Mouse (Mus musculus): ENCODE results near the gene Mylk. TPM values are rescaled to one million over a fixed set of nuclear protein-coding genes. Genes with fewer than 3 reads are reported as not detected.

Gene Mylk
- total RNA-seq, 2 experiments from 2014 or later: 34.0 to 36.3 TPM

DNA sequence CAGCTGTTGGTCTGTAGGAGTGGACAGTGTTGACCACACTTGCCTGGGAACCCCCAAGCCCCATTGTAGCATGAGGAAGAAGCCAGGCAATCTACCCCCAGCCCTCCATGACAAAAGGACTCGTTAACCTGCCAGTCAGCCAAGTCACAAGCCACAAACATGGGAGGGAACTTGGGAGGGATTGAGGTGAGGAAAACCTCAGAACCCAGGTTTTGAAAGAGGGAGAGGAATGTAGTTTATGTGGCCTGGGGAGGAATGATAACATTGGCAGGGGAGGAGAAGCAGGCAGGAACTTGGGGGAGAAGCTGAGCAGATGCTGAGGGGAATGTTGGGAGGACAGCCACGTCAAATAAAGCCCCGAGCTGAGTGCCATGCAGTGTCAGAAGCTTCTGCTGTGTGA lies 196.9 kb downstream of the Mylk start:
- DNase-seq: no peak

DNA sequence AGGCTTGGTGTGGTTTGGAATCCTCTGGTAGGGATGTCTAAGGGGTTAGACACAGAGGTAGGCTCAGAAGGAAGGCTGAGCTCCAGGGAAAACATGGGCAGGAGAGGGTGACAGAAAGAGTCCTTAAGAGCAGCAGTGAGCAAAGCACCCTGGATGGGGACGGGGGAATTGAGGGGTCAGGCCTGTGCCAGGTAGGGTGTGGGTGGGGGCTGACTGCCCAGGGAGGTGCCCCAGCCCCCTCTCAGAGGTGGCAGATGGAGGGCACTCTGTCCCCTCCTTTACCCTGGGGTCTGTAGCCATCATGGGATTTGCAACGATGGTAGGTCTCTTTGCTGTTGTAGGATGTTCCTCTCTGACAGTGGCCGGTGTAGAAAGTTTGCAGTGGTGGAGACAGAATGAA lies 201.3 kb downstream of the Mylk start:
- no peak for DNase-seq

- no peak for DNase-seq
These were observed 205.9 kb downstream of the Mylk start for GRCm38 (mm10) chr16:34950935-34951334.

- peak in 1 of 2 experiments; percentile 73 for DNase-seq
These were observed 207.2 kb downstream of the Mylk start for GRCm38 (mm10) chr16:34952254-34952653.

DNA sequence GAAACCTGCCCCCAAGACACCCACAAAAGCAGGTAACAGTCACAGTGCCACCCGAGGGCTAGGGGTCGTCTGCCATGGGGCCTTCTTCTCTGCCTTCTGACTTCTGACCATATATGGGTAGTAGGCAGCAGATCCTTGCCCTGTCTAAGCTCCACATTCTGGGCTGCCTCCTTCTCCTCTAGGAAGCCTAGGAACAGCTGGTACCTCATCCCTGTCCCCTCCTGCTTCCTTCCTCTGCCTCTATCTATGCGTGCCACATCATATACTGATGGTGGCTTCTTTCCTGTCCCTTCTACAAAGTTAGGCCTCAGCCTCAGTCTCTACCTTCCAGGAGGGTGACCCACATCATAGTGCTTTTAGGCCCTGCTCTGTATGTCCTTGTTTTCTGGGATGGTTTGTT lies 207.8 kb downstream of the Mylk start:
- DNase-seq: no peak

- no peak for DNase-seq
These were observed 208.5 kb downstream of the Mylk start for GRCm38 (mm10) chr16:34953501-34953900.

GRCm38 (mm10) chr16:34957487-34958230 lies 212.6 kb downstream of the Mylk start:
- DNase-seq: no peak

GRCm38 (mm10) chr16:34958667-34959066 lies 213.7 kb downstream of the Mylk start:
- DNase-seq: peak; percentile 82 to 89

- DNase-seq: peak in 1 of 2 experiments; percentile 38
These were observed 214.3 kb downstream of the Mylk start for GRCm38 (mm10) chr16:34959261-34959660.

DNA sequence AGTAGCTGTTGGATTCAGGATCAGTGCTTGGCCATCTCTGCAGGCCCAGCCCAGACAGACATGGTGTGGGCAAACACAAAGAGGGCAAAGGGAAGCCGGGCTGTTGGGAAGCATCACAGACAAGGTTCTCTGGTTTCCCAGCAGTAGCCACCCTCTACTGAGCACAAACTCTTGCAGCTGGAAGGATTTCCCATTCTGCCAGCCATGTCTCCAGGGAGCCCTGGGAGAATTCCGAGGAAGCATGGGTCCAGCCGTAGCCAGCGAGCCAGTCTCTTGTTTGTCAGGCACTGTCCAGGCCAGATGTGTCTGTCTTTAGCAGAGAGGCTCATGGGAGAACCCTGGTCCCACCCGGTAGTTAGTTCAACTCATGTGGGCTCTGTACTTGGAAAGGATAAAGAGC lies 215.2 kb downstream of the Mylk start:
- peak in 1 of 2 experiments; percentile 48 for DNase-seq

DNA sequence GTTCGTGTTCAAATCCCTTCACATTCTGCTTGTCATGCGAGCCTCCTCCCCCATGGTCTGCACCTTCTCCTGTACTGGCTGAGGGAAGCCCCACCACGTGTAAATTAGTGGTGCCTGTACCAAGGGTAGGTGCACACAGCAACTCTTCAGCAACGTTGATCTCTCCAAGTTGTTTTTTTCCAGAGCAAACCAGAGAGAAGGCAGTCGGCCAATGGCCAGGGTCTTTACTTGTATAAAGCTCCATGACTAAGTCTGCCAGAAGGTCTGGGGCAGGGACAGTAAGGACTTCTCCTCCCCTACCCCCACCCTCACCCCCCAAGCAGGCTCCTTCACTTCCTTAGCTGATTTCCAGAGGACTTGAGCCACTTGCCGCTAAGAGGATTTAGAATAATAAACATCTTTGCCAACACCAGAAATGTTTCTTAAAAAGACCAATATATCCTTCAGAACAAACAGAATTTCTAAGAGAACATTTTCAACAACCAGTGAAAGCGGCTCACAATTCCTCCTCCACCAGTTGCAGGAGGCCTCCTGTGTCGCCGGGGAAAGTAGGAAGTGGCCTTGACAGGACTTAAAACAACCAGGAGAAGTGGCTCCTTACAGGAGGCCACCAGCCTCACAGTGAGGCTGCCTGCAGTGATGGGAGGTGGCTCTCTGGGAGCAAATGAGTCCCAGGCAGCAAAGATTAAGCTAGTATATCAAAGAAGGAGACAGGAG lies 216.0 kb downstream of the Mylk start:
- DNase-seq: no peak

GRCm38 (mm10) chr16:34962322-34962721 lies 217.3 kb downstream of the Mylk start:
- peak; percentile 47 to 51 for DNase-seq

DNA sequence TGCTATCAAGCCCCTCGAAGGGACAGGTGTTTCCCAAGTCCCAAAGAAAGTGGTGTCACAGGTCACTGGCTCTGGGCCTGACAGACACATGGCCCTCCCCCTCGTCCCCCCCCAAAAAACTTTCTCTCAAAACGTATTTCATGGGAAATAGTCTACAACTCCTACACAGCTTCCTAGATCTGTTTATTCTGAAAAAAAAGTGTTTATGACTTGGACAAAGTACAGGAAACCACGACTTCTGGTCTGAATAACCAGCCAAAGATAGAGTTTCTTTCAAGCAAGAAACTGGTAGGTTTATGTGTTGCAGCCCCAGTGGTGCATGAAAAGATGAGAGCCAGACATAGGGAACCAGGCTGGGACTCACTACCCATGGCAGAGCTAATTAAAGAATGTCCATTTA lies 218.0 kb downstream of the Mylk start:
- DNase-seq: no peak

DNA sequence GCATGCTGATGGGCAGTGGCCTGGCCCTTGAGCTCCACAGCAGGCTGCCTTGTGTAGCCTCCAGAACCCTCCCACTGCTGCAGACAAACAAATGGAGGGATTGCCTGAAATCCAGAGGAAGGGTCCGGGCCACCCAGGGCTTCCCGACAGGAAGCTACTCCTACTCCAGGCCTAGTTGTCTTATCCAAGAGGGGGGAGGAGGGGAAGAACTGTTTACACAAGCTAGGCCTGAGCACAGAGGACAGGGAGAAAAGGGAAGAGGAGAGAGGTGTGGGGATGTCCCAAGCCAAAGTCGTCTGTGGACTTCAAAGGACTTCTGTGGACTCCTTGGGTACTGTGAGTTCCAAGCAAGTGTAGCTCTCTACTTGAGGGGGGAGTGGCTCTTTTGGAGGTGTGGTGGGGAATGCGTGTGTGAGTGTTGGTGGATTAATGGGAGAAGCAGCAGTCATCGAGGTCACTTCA lies 221.6 kb downstream of the Mylk start:
- peak in 1 of 2 experiments; percentile 34 for DNase-seq

GRCm38 (mm10) chr16:34967120-34967800 lies 222.2 kb downstream of the Mylk start:
- DNase-seq: peak; percentile 87 to 91

DNA sequence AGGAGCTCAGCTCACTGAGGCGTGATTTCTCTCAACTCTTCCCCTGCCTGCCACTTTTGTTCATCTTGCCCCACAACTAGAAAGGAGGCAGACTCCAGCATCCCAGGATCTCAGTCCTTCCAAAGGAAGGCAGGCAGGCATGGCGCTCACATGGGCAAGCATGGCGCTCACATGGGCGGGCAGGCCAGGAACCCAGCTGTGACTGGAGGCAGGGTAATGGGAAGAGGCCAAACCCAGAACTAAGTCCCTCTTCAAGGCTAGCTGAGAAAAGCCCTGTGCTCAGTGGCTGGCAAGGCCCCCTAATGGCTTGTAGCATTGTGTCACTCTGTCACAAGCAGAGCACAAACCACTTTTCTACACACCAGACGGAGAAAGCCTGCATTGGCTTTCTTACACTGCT lies 223.2 kb downstream of the Mylk start:
- DNase-seq: no peak

GRCm38 (mm10) chr16:34972471-34972870 lies 227.5 kb downstream of the Mylk start:
- DNase-seq: no peak

DNA sequence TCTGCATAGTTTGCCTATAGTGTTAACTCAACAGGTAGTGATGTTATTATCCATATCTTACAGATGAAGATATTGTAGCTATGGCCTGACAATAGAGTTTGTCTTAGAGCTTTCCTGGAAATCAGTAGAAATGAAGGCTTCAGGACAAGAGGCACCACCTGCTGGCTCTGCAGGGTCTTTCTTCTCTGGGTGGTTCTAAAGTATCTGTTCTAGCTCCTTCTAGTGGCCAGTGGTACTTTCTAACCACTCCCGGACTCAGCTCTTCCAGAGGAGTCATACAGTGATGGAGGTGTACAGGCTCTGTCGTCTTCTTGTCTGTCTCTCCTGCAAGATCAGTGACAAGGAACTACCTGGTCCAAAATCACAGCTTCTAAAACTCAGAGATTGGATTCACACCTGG lies 230.5 kb downstream of the Mylk start:
- no peak for DNase-seq

- DNase-seq: no peak
These were observed 231.6 kb downstream of the Mylk start for GRCm38 (mm10) chr16:34976630-34977029.

- DNase-seq: no peak
These were observed 233.0 kb downstream of the Mylk start for GRCm38 (mm10) chr16:34978018-34978417.

DNA sequence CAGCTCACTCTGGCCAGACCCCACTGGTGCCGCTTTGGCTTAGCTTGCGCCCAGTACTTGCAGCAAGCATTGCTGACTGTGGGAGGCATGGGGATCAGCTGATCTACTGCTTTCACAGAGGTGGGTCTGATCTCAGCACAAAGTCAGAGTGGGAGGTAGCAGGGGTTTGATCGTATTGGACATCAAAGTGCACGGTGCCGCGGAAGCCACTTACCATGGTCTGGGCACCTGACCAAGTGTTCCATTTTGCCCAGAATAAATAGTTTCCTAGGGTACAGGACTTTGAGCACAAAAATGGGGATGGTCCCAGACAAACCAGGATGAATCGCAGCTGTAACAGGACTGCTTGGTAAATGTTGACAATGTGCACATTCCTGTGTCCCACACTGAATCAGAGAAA lies 236.0 kb downstream of the Mylk start:
- no peak for DNase-seq

DNA sequence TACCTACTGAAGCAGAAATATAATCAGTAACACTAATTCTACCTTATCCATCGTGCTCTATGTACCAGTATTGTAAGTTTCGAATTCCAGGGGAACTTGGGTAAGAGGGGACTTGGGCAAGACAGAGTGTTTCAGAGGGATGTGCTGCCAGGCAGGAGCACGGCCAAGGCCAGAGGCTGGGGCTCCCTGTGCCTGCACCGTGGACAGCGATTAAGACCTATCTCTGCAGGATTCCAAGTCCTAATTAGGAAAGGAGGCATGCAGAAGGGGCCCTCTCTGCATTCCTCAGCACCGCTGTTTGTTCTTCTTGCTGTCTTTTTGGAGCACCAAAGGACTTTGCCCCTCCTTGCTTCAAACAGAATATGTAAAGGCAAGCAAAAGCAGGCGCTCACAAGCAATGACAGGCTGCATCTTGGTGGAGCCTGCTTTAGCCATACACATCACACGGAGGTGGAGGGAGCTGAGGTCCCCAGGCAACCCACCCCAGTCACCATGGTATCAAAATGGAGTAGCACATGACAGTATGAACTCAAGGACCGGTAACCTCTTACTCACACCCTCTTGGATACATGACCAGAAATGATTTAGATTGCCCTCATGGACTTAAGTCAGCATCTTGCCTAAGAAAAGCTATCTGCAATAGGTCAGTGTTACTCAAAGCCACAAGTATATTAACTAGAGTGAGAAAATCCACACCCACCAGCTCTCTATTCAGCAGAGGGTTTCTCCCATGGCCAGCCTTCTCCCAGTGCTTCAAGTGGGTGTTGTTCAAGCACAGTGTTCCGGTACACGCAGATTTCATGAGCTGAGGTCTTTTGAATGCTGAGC lies 239.4 kb downstream of the Mylk start:
- DNase-seq: no peak
